Mouse (Mus musculus) heart, adult 18-20 months (tissue): ENCODE data around the gene Jazf1. TPM values are rescaled to one million over a fixed set of nuclear protein-coding genes. Genes with fewer than 3 reads are reported as not detected.

Experiments
- total RNA-seq, 2 experiments: library from RNA; stranded (reverse); gene quantifications; 2 replicates each; pipeline ENCODE4 v1.2.3; 2021

Gene Jazf1
- total RNA-seq, 2 experiments from 2014 or later = 2.6 to 3.2 TPM

Other genes with a start within 250 kb of the Jazf1 start
- 1 to 10 TPM; 5.6 to 6.8 TPM for gene Creb5, start 218.6 kb upstream of the Jazf1 start, total RNA-seq